Mouse (Mus musculus) CH12.LX (cell line): Measurements from ENCODE around the gene Cxcl9.

ENCODE experiments used
- POLR2A ChIP-seq: IDR thresholded peaks from 2 replicates; pipeline ENCODE4 v1.6.1; 2011; ENCODE audit warnings: low read depth, mild to moderate bottlenecking, improper control_type of control experiment, low read length
- SMC3 ChIP-seq: IDR thresholded peaks from 2 replicates; pipeline ENCODE4 v1.6.1; 2011; ENCODE audit warnings: low read depth, low read length, improper control_type of control experiment

DNA sequence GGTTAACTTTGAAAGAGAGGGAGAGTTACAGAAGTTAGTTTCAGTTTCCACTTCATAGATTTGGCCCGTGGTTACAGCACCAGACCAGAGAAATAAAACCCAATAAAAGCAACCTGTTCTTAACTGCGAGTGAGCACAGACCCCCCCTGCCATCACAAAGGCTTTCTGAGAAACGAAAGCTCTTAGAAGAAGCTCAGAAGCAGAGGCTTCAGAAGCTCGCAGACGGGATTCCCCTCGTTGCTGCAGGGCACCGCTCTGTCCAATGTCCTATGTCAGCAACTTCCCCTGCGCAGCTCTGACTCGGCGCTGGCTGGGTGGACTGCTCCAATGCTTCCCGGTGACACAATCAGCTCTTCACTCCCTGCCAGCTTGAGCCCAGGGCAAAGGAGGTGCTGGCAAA, 25.6 kb upstream of the Cxcl9 start:
- TF ChIP-seq POLR2A (no peak), SMC3 (no peak)
